Mouse (Mus musculus) lung, embryonic 15.5 days (tissue): ENCODE data around the gene Fam110a. TPM values are rescaled to one million over a fixed set of nuclear protein-coding genes. Genes with fewer than 3 reads are reported as not detected.

Source experiments
- ATAC-seq: fragments of 200-750 bp; cut with Nextera tagmentation; 2 replicates; pipeline ENCODE4 v1.8.0; 2017; ENCODE audit warnings: moderate number of reproducible peaks, borderline replicate concordance; ENCODE audit not compliant: low FRiP score, low TSS enrichment; ENCODE audit errors: extremely low read depth
- H3K27ac ChIP-seq: fragments of 300-500 bp; sonication (generic); 2 replicates; pipeline ENCODE4 v1.5.1; 2015; ENCODE audit warnings: moderate library complexity, mild to moderate bottlenecking, inconsistent platforms
- H3K27me3 ChIP-seq: fragments of 300-500 bp; sonication (generic); 2 replicates; pipeline ENCODE4 v1.6.1; 2015; ENCODE audit warnings: inconsistent platforms
- H3K36me3 ChIP-seq: fragments of 300-500 bp; sonication (generic); 2 replicates; pipeline ENCODE4 v1.6.1; 2015; ENCODE audit warnings: inconsistent platforms
- H3K4me1 ChIP-seq: fragments of 300-500 bp; sonication (generic); 2 replicates; pipeline ENCODE4 v1.6.1; 2015; ENCODE audit warnings: inconsistent platforms
- H3K4me2 ChIP-seq: fragments of 300-500 bp; sonication (generic); 2 replicates; pipeline ENCODE4 v1.6.1; 2015; ENCODE audit warnings: inconsistent platforms, mild to moderate bottlenecking, moderate library complexity
- H3K4me3 ChIP-seq: fragments of 300-500 bp; sonication (generic); 2 replicates; pipeline ENCODE4 v1.5.1; 2015; ENCODE audit warnings: mild to moderate bottlenecking, inconsistent platforms
- H3K9ac ChIP-seq: fragments of 300-500 bp; sonication (generic); 2 replicates; pipeline ENCODE4 v1.6.1; 2015; ENCODE audit warnings: inconsistent platforms
- H3K9me3 ChIP-seq: fragments of 300-500 bp; sonication (generic); 2 replicates; pipeline ENCODE4 v1.6.1; 2016; ENCODE audit warnings: inconsistent platforms
- WGBS: fragments of 180-500 bp; shearing (Covaris S2); methylation state at CpG from one replicate; pipeline ENCODE4 v1.1.7; 2015; 5-methylcytosine and 5-hydroxymethylcytosine counted together
- microRNA counts: library from miRNA; unstranded; fragments of <30 nt; microRNA quantifications from one replicate; lab custom pipeline; 2016
- microRNA-seq: library from miRNA; unstranded; fragments of <30 nt; microRNA quantifications from one replicate; pipeline ENCODE4, GENCODE M21; 2016
- polyA plus RNA-seq: library from polyadenylated mRNA; unstranded; fragments of >200 nt; fragmentation: Nextera tagmentation; extraction: Ambion mirVana; gene quantifications from 2 replicates; pipeline ENCODE4 v1.2.1, GENCODE M21; 2015

Fam110a gene
- polyA plus RNA-seq, 1 experiment from 2014 or later: 34.1 TPM

DNA sequence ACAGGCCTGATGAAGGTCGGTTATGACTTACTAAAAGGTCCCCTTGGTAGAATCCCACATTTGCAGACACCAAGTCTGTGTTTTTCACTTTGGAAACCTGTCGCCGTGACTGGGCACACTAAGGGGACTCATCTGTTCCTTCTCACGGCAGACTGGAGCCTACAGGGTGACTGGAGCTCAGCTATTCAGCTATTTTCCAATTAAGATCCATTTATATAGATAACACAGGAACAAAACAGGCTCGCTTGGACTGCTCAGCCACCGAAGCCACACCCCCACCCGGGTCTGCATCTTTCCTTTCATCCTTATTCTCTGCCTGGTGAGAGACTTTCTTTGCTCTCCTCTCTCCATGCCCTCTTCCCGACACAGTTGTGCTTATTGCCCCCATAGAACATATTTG is 59.0 kb downstream of the Fam110a start:
- no peak overlapping the region for H3K27ac ChIP-seq
- 62% methylated on average over 8 of the region's 8 CpGs for WGBS
- H3K9me3 ChIP-seq: no peaks in the 10 kb centered on the region
- no peaks in the 10 kb centered on the region for H3K27me3 ChIP-seq
- H3K4me1 ChIP-seq: peaks cover 18% of the 10 kb centered on the region; the same call in 1 of the 2 replicates
- ATAC-seq: no peak
- no peak overlapping the region for H3K4me3 ChIP-seq
- H3K9ac ChIP-seq: no peak overlapping the region
- H3K36me3 ChIP-seq: no peaks in the 10 kb centered on the region
- no peak overlapping the region for H3K4me2 ChIP-seq

MicroRNAs encoded within 50 kb of the gene (microRNA counts, 519-probe panel; counts per million panel counts)
- 1,298 counts per million, percentile 6 among the panel's probes with 10 or more counts for microRNA mmu-miR-1953 (lab: Ali Mortazavi, UCI)

Small RNA genes lying within 50 kb of the gene (microRNA-seq; reads per million reads assigned to microRNA genes)
- gene Mir1953: 0.74 reads per million

Other genes starting within 250 kb of the Fam110a start
- 35.7 and 39.0 TPM in 2 replicates for gene Psmf1, start 236.0 kb downstream of the Fam110a start, polyA plus RNA-seq
- gene Rspo4, start 137.3 kb downstream of the Fam110a start, polyA plus RNA-seq: 0.64 and 0.81 TPM in 2 replicates
- 0.43 and 0.62 TPM in 2 replicates for gene Angpt4, start 69.0 kb downstream of the Fam110a start, polyA plus RNA-seq
- gene Slc52a3, start 16.3 kb upstream of the Fam110a start, polyA plus RNA-seq: 2.7 and 2.8 TPM in 2 replicates
- not detected in 2 replicates for gene Scrt2, start 101.3 kb upstream of the Fam110a start, polyA plus RNA-seq
- gene Srxn1, start 125.3 kb upstream of the Fam110a start, polyA plus RNA-seq: 5.9 and 7.7 TPM in 2 replicates
- 7.8 and 9.0 TPM in 2 replicates for gene Tcf15, start 163.3 kb upstream of the Fam110a start, polyA plus RNA-seq
- gene Csnk2a1, start 246.6 kb upstream of the Fam110a start, polyA plus RNA-seq: 76.7 and 83.7 TPM in 2 replicates